Mouse (Mus musculus) C2C12 (cell line): ENCODE data around the gene Zfp688. TPM values are rescaled to one million over a fixed set of nuclear protein-coding genes. Genes with fewer than 3 reads are reported as not detected.

Experiments used
- H3K27me3 ChIP-seq: one replicate; pipeline ENCODE4 v1.6.1; 2011; ENCODE audit not compliant: control insufficient read depth, insufficient read depth, insufficient read length
- H3K36me3 ChIP-seq: one replicate; pipeline ENCODE4 v1.6.1; 2011; ENCODE audit not compliant: control insufficient read depth, insufficient read depth
- H3K4me3 ChIP-seq: one replicate; pipeline ENCODE4 v1.5.1; 2011; ENCODE audit warnings: mild to moderate bottlenecking, control low read depth; ENCODE audit not compliant: poor library complexity, insufficient read depth, severe bottlenecking
- H3K79me2 ChIP-seq: one replicate; pipeline ENCODE4 v1.6.1; 2011; ENCODE audit not compliant: control insufficient read depth, insufficient read depth
- H3K79me3 ChIP-seq: one replicate; pipeline ENCODE4 v1.6.1; 2011; ENCODE audit warnings: low read depth, control low read depth
- H3ac ChIP-seq: one replicate; pipeline ENCODE3; 2011; ENCODE audit warnings: low read depth; ENCODE audit not compliant: control insufficient read depth, insufficient read length
- CEBPB ChIP-seq: IDR thresholded peaks from one replicate; pipeline ENCODE4 v1.6.1; 2011; ENCODE audit warnings: low read depth, mild to moderate bottlenecking, control low read depth, moderate library complexity
- CTCF ChIP-seq: IDR thresholded peaks from one replicate; pipeline ENCODE4 v1.5.1; 2011; ENCODE audit not compliant: control insufficient read depth, insufficient read depth, insufficient read length
- FOSL1 ChIP-seq: IDR thresholded peaks from one replicate; pipeline ENCODE4 v1.8.0; 2011; ENCODE audit warnings: mild to moderate bottlenecking, low read length; ENCODE audit not compliant: poor library complexity, insufficient read depth, severe bottlenecking
- MAX ChIP-seq: IDR thresholded peaks from one replicate; pipeline ENCODE4 v1.6.1; 2011; ENCODE audit warnings: mild to moderate bottlenecking, control low read depth
- MYOD1 ChIP-seq: IDR thresholded peaks from one replicate; pipeline ENCODE4 v1.6.1; 2011; ENCODE audit warnings: low read depth; ENCODE audit not compliant: control insufficient read depth, insufficient read length
- MYOG ChIP-seq: IDR thresholded peaks from one replicate; pipeline ENCODE4 v1.6.1; 2011; ENCODE audit not compliant: control insufficient read depth, insufficient read length; ENCODE audit errors: extremely low read depth
- USF1 ChIP-seq: IDR thresholded peaks from one replicate; pipeline ENCODE4 v1.6.1; 2011; ENCODE audit warnings: low read depth, mild to moderate bottlenecking, control low read depth, moderate library complexity
- polyA plus RNA-seq: library from polyadenylated mRNA; unstranded; fragments of >200 nt; fragmentation: generic; extraction: Trizol; gene quantifications from one replicate; pipeline ENCODE4 v1.2.1, GENCODE M21; 2012; ENCODE audit warnings: missing spikeins

The Zfp688 gene
- polyA plus RNA-seq, 1 experiment, result 8.2 TPM

DNA sequence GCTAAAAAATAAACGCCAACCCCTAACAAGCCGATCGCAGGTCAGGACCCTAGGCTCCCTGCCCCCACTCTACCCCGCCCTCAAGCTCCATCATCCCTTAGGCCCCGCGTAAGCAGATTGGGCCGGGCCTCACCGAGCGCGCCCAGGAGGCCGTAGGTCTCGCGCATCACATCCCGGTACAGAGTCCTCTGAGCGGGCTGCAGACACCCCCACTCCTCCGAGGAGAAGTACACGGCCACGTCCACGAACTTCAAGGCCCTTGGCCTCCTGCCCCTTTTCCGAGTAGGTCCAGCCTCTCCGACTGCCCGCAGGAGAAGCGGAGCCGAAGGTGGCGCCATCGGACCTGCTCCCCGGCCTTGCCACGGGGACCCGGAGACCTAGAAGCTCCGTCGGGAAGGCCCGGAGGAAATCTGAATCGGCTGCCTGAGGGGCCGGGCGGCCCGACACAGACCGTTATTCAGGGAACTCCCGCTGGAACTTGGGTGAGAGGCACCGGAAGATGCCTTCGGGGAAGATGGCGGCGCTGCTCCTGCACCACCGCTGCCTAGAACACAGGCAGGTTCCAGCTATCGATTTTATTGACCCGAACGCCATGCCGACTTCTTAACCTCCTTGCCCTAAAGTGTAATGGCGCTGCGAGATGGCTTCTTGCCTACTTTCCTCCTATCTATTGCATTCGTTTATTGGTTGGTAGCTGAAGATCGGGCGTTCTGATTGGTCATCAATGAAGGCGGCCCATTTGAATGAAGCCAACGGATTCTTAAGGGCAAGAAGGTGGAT is 26.8 kb upstream of the Zfp688 start, which contains the start of gene Zfp689:
Gene Zfp689, minus strand, starts transcription at position 638 of the 780 bp plus-strand sequence.
- H3K79me3 ChIP-seq, result peaks cover 49% of the 10 kb centered on the region
- no peaks in the 10 kb centered on the region for H3K27me3 ChIP-seq
- no peak for TF ChIP-seq MYOG
- no peak for TF ChIP-seq CTCF
- TF ChIP-seq CEBPB, result no peak
- TF ChIP-seq MAX, result no peak
- TF ChIP-seq MYOD1, result no peak
- TF ChIP-seq USF1, result no peak
- no peak for TF ChIP-seq FOSL1
- peaks cover 43% of the 10 kb centered on the region for H3K36me3 ChIP-seq
- H3ac ChIP-seq, result peak within 1 kb of the TSS; percentile 84
- H3K79me2 ChIP-seq, result peaks cover 63% of the 10 kb centered on the region
- H3K4me3 ChIP-seq, result peak within 1 kb of the TSS; percentile 89

GRCm38 (mm10) chr7:127443976-127444375 is 22.1 kb upstream of the Zfp688 start:
- Histone ChIP-seq H3ac (no peak overlapping the region), H3K36me3 (peaks cover 13% of the 10 kb centered on the region), H3K79me3 (peaks cover 4% of the 10 kb centered on the region), H3K27me3 (no peaks in the 10 kb centered on the region), H3K79me2 (peaks cover 17% of the 10 kb centered on the region), H3K4me3 (no peak overlapping the region)
- TF ChIP-seq CTCF, result no peak
- no peak for TF ChIP-seq MYOG
- no peak for TF ChIP-seq MAX
- no peak for TF ChIP-seq USF1
- TF ChIP-seq CEBPB, result no peak
- TF ChIP-seq FOSL1, result no peak
- TF ChIP-seq MYOD1, result no peak

DNA sequence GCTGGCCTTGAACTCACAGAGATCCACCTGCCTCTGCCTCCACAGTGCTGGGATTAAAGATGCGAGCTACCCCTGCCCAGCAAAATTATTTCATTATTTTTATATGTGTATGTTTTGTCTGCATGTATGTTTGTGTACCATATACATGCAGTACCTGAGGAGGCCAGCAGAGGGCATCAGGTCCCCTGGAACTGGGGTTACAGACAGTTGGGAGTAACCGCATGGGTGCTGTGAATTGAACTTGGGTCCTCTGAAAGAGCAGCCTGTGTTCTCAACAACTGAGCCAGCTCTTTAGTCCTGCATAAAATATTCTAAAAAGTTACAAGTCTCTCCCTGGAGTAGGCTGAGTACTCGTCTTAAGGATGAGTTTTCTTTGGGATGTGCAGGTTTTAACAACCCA is 15.9 kb upstream of the Zfp688 start:
- Histone ChIP-seq H3K27me3 (no peaks in the 10 kb centered on the region), H3K36me3 (no peaks in the 10 kb centered on the region), H3K4me3 (no peak overlapping the region), H3ac (no peak overlapping the region), H3K79me2 (no peaks in the 10 kb centered on the region), H3K79me3 (no peaks in the 10 kb centered on the region)
- TF ChIP-seq CEBPB, result no peak
- TF ChIP-seq CTCF, result no peak
- no peak for TF ChIP-seq MAX
- TF ChIP-seq FOSL1, result no peak
- TF ChIP-seq USF1, result no peak
- TF ChIP-seq MYOD1, result no peak
- no peak for TF ChIP-seq MYOG

- Histone ChIP-seq H3K36me3 (no peaks in the 10 kb centered on the region), H3K27me3 (no peaks in the 10 kb centered on the region), H3K79me2 (no peaks in the 10 kb centered on the region), H3K4me3 (no peak overlapping the region), H3ac (no peak overlapping the region), H3K79me3 (no peaks in the 10 kb centered on the region)
- TF ChIP-seq MAX, result no peak
- no peak for TF ChIP-seq USF1
- TF ChIP-seq FOSL1, result no peak
- TF ChIP-seq MYOD1, result no peak
- no peak for TF ChIP-seq CEBPB
- no peak for TF ChIP-seq MYOG
- TF ChIP-seq CTCF, result no peak
These were observed 13.3 kb upstream of the Zfp688 start for GRCm38 (mm10) chr7:127435206-127435605.

GRCm38 (mm10) chr7:127426354-127426753 is 4.5 kb upstream of the Zfp688 start:
- Histone ChIP-seq H3K79me2 (no peaks in the 10 kb centered on the region), H3K27me3 (no peaks in the 10 kb centered on the region), H3K36me3 (no peaks in the 10 kb centered on the region), H3K79me3 (no peaks in the 10 kb centered on the region), H3K4me3 (no peak overlapping the region), H3ac (no peak overlapping the region)
- TF ChIP-seq USF1 (no peak), MAX (no peak), MYOD1 (no peak), FOSL1 (no peak), CTCF (no peak), CEBPB (no peak), MYOG (no peak)

- H3ac ChIP-seq, result no peak overlapping the region
- H3K79me3 ChIP-seq, result no peaks in the 10 kb centered on the region
- no peaks in the 10 kb centered on the region for H3K36me3 ChIP-seq
These were observed 4.0 kb upstream of the Zfp688 start for GRCm38 (mm10) chr7:127425911-127426310.

More at GRCm38 (mm10) chr7:127425911-127426310, 4.0 kb upstream of the Zfp688 start:
- TF ChIP-seq MAX, result no peak
- no peak for TF ChIP-seq CTCF
- no peak for TF ChIP-seq USF1
- TF ChIP-seq MYOD1, result no peak
- TF ChIP-seq MYOG, result no peak
- TF ChIP-seq CEBPB, result no peak
- no peak for TF ChIP-seq FOSL1
- Histone ChIP-seq H3K79me2 (no peaks in the 10 kb centered on the region), H3K27me3 (no peaks in the 10 kb centered on the region), H3K4me3 (no peak overlapping the region)
